Mouse (Mus musculus) cortical plate, adult 2 months (tissue): ENCODE data around the gene Uggt1.

Experiments
- CTCF ChIP-seq: fragments of 200-500 bp; IDR thresholded peaks from 2 replicates; pipeline ENCODE4 v1.5.1; 2011; ENCODE audit warnings: mild to moderate bottlenecking, control low read depth, low read length; ENCODE audit not compliant: insufficient read depth; ENCODE audit errors: extremely low read depth
- POLR2A ChIP-seq: fragments of 200-500 bp; IDR thresholded peaks from 2 replicates; pipeline ENCODE4 v1.6.1; 2011; ENCODE audit warnings: mild to moderate bottlenecking, low read length, control low read depth; ENCODE audit not compliant: insufficient read depth; ENCODE audit errors: extremely low read depth

DNA sequence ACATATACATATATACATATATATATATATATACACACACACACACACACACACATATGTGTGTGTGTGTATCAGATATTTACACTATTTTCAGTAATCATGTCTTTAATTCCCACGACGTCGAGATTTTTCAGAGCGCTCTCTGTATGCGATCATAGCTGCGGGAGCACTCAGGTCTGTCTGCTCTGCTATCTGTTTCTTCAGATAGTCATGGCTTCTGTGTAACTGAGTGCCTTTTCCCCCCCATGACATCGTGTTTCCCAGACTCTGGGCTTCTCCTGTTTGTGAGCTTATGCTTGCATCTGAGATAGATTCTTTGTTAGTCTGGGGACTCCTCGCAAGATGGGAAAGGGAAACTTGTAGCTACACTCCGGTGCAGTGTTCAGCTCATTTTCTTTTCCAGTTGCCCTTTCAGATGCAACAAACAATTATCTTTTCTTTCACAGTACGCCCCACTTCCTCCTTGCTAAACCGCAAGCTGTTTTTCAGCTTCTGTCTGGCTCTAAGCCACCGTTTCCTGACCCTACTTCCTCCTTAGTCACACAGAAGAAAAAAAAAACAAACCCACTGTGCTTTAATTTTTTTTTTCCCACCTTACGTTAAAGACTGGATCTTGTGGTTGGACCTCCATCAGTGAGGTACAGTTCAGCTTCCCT, 19.4 kb upstream of the Uggt1 start:
- TF ChIP-seq POLR2A (no peak), CTCF (no peak)
